Comparison of ENCODE assay signal across 21 mouse cellular contexts in the genomic region with DNA sequence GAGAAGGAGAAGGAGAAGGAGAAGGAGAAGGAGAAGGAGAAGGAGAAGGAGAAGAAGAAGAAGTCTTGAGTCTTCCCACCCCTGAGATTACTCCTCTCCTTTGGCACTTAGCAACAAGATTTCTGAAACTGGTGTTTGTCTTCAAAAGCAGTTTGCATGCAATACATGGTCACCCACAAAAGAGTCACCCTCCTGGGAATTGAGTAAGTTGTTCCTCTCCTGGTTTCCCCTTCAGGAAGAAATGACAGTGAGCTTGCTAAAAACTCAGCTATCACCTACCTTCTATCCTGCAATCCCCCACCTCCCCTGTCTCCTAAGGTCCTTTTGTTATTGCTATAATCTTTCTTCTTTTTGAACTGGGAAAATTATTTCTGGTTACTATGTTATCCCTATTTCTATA.
DNase-seq lines count a peak whose midpoint lies in the region; ATAC-seq and TF ChIP-seq lines count a peak whose summit lies in the region.
"Had no signal": no experiment of that assay in that cellular context is flagged by ENCODE, and none has a peak within 500 bp of the region (broad histone marks: within the 10 kb centered on the region; RNA-seq: fewer than 3 reads in every experiment).

No protein-coding gene starts in this region.

- no peak overlapping the region for H3K27ac ChIP-seq in heart, embryonic 10.5 days
- no peak overlapping the region for H3K27ac ChIP-seq in hindbrain, postnatal 0 days
- H3K27ac ChIP-seq: embryonic facial prominence, embryonic 10.5 days; embryonic facial prominence, embryonic 12.5 days; forebrain, embryonic 13.5 days; forebrain, embryonic 15.5 days had no signal

- H3K4me2 ChIP-seq in hindbrain, postnatal 0 days (ENCODE audit: low read depth, low read length) = no peak overlapping the region
- H3K4me2 ChIP-seq: embryonic facial prominence, embryonic 12.5 days; forebrain, embryonic 13.5 days; forebrain, embryonic 15.5 days had no signal

- no peak overlapping the region for H3K9ac ChIP-seq in hindbrain, postnatal 0 days (replicated peaks; ENCODE audit: low read length)
- H3K9ac ChIP-seq: embryonic facial prominence, embryonic 12.5 days; forebrain, embryonic 13.5 days; forebrain, embryonic 15.5 days; forebrain, postnatal 0 days had no signal

- peak; percentile 2 for DNase-seq in heart, embryonic 10.5 days (ENCODE audit: low spot score)
- DNase-seq in heart, adult 18-20 months = no peak
- DNase-seq in gastrocnemius, postnatal 10 days = no peak
- no peak for DNase-seq in hindbrain, postnatal 0 days (ENCODE audit: low spot score)
- DNase-seq: adrenal gland, adult 8-10 months; adrenal gland, postnatal 14 days; adrenal gland, postnatal 36 days; cerebellum, adult 11-12 months; cerebellum, adult 2 months; cerebellum, adult 9-10 months; cerebellum, postnatal 10 days; cerebellum, postnatal 25 days; forebrain, postnatal 0 days had no signal

- TF ChIP-seq CTCF in hindbrain, postnatal 0 days (IDR thresholded peaks at IDR 0.05; ENCODE audit: low read depth) = no peak

- H3K9me3 ChIP-seq in heart, embryonic 10.5 days = no peaks in the 10 kb centered on the region
- no peaks in the 10 kb centered on the region for H3K9me3 ChIP-seq in hindbrain, postnatal 0 days (ENCODE audit: low read length)
- H3K9me3 ChIP-seq: embryonic facial prominence, embryonic 10.5 days; embryonic facial prominence, embryonic 12.5 days; forebrain, embryonic 13.5 days; forebrain, embryonic 15.5 days; G1E had no signal

- peaks cover 13% of the 10 kb centered on the region; the same call in 1 of the 2 replicates for H3K4me1 ChIP-seq in heart, embryonic 10.5 days
- H3K4me1 ChIP-seq in hindbrain, postnatal 0 days (ENCODE audit: insufficient read depth, low read length) = no peaks in the 10 kb centered on the region
- H3K4me1 ChIP-seq: embryonic facial prominence, embryonic 12.5 days; forebrain, embryonic 13.5 days; forebrain, embryonic 15.5 days had no signal

- H3K27me3 ChIP-seq in heart, embryonic 10.5 days (ENCODE audit: insufficient read depth, poor library complexity, severe bottlenecking) = no peaks in the 10 kb centered on the region
- no peaks in the 10 kb centered on the region for H3K27me3 ChIP-seq in hindbrain, postnatal 0 days (ENCODE audit: insufficient read depth, low read length)
- H3K27me3 ChIP-seq: embryonic facial prominence, embryonic 12.5 days; forebrain, embryonic 13.5 days; forebrain, embryonic 15.5 days; Patski had no signal

- ATAC-seq in granulocyte monocyte progenitor cell, adult 5-6 weeks (replicated peaks; ENCODE audit: poor library complexity, severe bottlenecking) = peak; percentile 17; the same call in 1 of the 2 replicates
- ATAC-seq in hindbrain, postnatal 0 days = no peak
- ATAC-seq: activated CD4-positive, CD25-positive, alpha-beta regulatory T cell, adult 4 months; forebrain, embryonic 13.5 days; forebrain, embryonic 15.5 days; forebrain, postnatal 0 days; Patski had no signal

- H3K4me3 ChIP-seq in heart, embryonic 10.5 days = no peak overlapping the region
- H3K4me3 ChIP-seq in hindbrain, postnatal 0 days (ENCODE audit: low read length) = no peak overlapping the region
- H3K4me3 ChIP-seq: embryonic facial prominence, embryonic 10.5 days; embryonic facial prominence, embryonic 12.5 days; forebrain, embryonic 13.5 days; forebrain, embryonic 15.5 days had no signal

- H3K36me3 ChIP-seq in heart, embryonic 10.5 days = no peaks in the 10 kb centered on the region
- H3K36me3 ChIP-seq in hindbrain, postnatal 0 days (ENCODE audit: insufficient read depth, low read length) = no peaks in the 10 kb centered on the region
- H3K36me3 ChIP-seq: embryonic facial prominence, embryonic 10.5 days; embryonic facial prominence, embryonic 12.5 days; forebrain, embryonic 15.5 days; G1E had no signal
